Comparison of ENCODE assay signal across 8 mouse cellular contexts in the genomic region with DNA sequence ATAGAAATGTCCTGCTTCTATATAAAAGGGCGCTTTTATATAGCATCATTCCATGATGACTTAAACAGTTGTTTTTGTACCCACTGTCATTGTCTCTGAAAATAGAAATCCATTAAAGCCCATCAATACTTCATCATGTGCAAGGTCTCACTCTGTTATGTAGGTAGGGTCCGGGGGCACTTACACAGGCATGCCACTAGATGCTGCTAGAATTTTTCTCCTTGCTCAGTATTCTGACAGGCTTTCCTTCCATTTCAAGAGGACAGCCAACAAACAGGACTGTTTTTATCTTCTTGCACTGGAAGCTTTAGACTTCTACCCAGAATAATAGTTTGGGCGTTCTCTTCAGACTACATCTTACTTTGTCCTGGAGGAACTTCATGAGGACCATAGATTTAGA.
A peak's percentile ranks its signal among the peaks of the same experiment; 100 is the strongest.
DNase-seq lines count a peak whose midpoint lies in the region; ATAC-seq and TF ChIP-seq lines count a peak whose summit lies in the region.

No protein-coding gene starts in this region.

- no peak for TF ChIP-seq EP300 in lung, postnatal 0 days (IDR thresholded peaks at IDR 0.05)

- DNase-seq in cerebellum, adult 9-10 months = peak; percentile 0
- no peak for DNase-seq in lung, postnatal 0 days (ENCODE audit: low spot score)
- DNase-seq in lung, postnatal 25 days (ENCODE audit: low spot score) = no peak
- peak; percentile 4 to 6 for DNase-seq in kidney, postnatal 4 days
- DNase-seq in right cerebral cortex, postnatal 36 days (ENCODE audit: low spot score in 2 of 2) = peak; percentile 1 to 22
- no peak for DNase-seq in cerebellum, postnatal 36 days

- H3K4me3 ChIP-seq in lung, postnatal 0 days (ENCODE audit: low read depth, low read length) = no peak overlapping the region

- H3K9ac ChIP-seq in lung, postnatal 0 days (replicated peaks; ENCODE audit: low read depth) = no peak overlapping the region

- no peaks in the 10 kb centered on the region for H3K36me3 ChIP-seq in lung, postnatal 0 days (ENCODE audit: insufficient read depth, low read length)

- peak; percentile 32; the same call in 1 of the 2 replicates for TF ChIP-seq CTCF in lung, postnatal 0 days (IDR thresholded peaks at IDR 0.05)

- H3K27me3 ChIP-seq in lung, postnatal 0 days (replicated peaks; ENCODE audit: insufficient read depth, low read length) = no peaks in the 10 kb centered on the region

- ATAC-seq in cerebellum, adult (ENCODE audit: insufficient number of reproducible peaks, low FRiP score, low TSS enrichment) = no peak
- no peak for ATAC-seq in lung, postnatal 0 days
- ATAC-seq in granulocyte monocyte progenitor cell, adult 5-6 weeks (replicated peaks; ENCODE audit: poor library complexity, severe bottlenecking) = no peak

- H3K27ac ChIP-seq in lung, postnatal 0 days (ENCODE audit: low read length) = no peak overlapping the region

- WGBS in lung, postnatal 0 days = 55% methylated on average over 3 of the region's 3 CpGs

- no peaks in the 10 kb centered on the region for H3K4me1 ChIP-seq in lung, postnatal 0 days (ENCODE audit: insufficient read depth, low read depth, low read length)

- no peak overlapping the region for H3K4me2 ChIP-seq in lung, postnatal 0 days (replicated peaks; ENCODE audit: low read depth, low read length)

- H3K9me3 ChIP-seq in lung, postnatal 0 days (ENCODE audit: low read length) = no peaks in the 10 kb centered on the region

Comparison
In these comparisons a context has a peak if more than half of its experiments do, and no peak if none do; other contexts are left out.
1. DNase-seq: peak in cerebellum, adult 9-10 months (single experiment), kidney, postnatal 4 days (2 of 2) and right cerebral cortex, postnatal 36 days (2 of 2); none in lung, postnatal 0 days (single experiment), lung, postnatal 25 days (single experiment) and cerebellum, postnatal 36 days (0 of 2).